Mouse (Mus musculus) layer of hippocampus, adult 2 months (tissue): ENCODE data around the gene Fam84b. TPM values are rescaled to one million over a fixed set of nuclear protein-coding genes. Genes with fewer than 3 reads are reported as not detected.

Experiments used
- DNase-seq, 2 experiments: peaks; one replicate each; pipeline ENCODE4 v3.0.0; 2022; ENCODE audit warnings: low spot score in 2 of 2
- H3K27ac ChIP-seq: fragments of 200-600 bp; 2 replicates; pipeline ENCODE4 v1.8.1; 2022
- H3K4me3 ChIP-seq: fragments of 200-600 bp; 2 replicates; pipeline ENCODE4 v1.8.1; 2022; ENCODE audit warnings: mild to moderate bottlenecking
- CTCF ChIP-seq: fragments of 200-600 bp; conservative IDR thresholded peaks from 2 replicates; pipeline ENCODE4 v1.8.1; 2022; ENCODE audit warnings: antibody characterized with exemption, mild to moderate bottlenecking, moderate library complexity
- total RNA-seq, 2 experiments: library from RNA; stranded (reverse); gene quantifications; 2 replicates each; pipeline ENCODE4 v1.2.3; 2021

Gene Fam84b
- total RNA-seq, 2 experiments from 2014 or later, result 13.0 to 16.0 TPM

DNA sequence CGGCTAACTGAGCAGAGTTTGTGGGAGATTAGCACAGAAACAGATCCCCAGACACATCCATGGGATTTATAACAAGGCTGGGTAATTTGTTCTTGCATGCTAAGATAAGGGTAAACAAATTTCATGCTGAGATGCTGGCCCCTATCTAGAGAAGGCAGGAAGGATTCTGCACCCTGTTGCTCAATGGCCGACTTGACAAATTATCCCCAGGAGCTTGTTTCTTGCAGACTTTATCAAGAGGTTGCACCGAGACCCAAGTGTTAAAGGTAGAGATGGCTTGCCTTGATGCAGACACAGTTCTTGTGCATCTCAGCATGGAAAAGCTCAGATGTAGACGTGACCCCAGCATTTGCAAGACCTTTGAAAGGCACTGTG is 13.3 kb downstream of the Fam84b start:
- Histone ChIP-seq H3K4me3 (no peak overlapping the region), H3K27ac (no peak overlapping the region)
- TF ChIP-seq CTCF, result no peak
- no peak for DNase-seq

DNA sequence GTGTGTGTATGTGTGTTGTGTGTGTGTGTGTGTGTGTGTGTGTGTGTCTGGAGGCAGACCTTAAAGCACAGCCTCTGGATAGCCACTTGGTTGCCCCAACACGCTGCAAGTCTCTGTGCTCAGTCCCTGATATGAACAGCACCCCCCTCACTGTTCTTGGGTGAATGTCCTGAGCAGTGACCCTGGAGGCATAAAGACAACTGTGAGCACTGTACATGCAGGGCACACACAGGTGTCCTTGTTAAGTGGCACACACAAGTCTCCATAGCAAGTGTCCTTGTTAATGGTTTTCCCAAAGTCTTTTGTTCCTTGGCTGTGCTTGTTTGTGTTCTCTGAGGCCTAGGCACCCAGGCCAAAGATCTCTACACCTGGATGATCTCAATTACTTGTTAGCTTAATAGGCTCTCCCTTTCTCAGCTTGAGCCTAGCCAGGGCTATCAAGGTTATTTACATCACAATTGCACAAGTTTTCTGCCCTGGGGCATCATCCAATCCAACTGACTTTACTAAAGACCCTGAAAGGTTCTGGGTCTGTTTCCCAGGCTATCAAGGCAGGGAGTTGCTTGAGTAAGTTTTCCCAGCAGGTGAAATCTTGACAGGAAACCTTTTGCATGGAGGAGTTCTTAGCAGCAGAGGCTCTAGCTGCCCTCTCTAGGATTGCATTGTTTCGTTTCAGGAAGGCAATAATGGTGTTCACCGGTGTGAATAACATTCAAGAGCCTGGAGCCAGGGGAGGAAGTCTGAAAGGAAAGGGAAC is 13.9 kb downstream of the Fam84b start:
- Histone ChIP-seq H3K4me3 (no peak overlapping the region), H3K27ac (no peak overlapping the region)
- TF ChIP-seq CTCF, result no peak
- no peak for DNase-seq

DNA sequence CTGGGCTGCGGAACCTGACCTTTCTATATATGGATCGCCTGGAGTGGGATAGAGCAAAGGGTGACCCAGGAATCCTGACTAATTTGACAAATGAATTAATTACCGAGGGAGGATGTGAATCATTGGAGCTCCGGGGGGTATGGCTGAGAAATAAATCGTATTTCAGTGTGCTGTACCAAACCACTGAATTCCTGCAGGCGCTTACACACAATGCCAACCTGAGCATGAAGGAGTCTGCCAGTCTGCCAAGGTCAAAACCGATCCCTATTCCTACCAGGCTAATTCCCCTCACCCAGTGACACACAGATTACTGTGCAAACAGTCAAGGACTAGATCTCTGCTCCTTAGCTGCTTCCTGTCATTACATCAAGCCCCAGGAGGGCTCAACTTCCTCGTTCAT is 15.4 kb downstream of the Fam84b start:
- no peak for TF ChIP-seq CTCF
- no peak overlapping the region for H3K27ac ChIP-seq
- no peak overlapping the region for H3K4me3 ChIP-seq
- no peak for DNase-seq

DNA sequence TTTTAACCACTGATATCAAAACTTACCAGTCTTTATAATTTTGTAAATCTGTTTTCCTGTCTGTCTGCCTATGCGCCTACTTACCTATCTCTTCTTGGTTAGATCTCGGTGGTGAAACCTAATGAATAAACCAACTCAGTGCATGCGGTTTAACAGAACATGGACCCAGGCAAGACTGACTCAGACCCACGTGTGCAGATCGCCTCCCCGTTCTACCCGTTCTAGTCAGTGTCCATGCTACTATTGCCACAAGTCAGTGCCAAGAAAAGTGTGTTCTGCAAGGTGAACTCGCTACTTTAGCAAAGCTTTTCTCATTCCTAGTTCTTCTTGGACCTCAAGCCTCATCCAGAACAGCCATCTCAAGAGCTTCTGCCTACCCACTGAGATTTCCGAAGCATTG is 15.9 kb downstream of the Fam84b start:
- DNase-seq, result no peak
- Histone ChIP-seq H3K4me3 (no peak overlapping the region), H3K27ac (no peak overlapping the region)
- no peak for TF ChIP-seq CTCF

DNA sequence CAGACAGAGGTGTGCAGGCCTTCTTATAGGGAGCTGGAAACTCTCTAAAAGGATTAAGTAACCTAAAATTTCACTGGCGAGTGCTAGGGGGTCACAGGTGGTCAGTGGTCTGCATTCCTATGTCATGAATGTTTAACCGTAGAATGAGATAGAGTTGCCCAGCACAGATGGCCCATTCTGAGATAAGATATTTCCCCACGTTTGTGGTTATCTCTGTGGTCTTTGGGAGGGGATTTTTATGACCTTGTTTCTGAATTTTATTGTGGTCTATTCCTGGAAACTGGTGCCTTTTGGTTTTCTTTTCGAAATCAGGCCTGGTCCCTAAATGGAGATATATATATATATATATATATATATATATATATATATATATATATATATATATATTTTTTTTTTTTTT is 17.3 kb downstream of the Fam84b start:
- Histone ChIP-seq H3K4me3 (no peak overlapping the region), H3K27ac (no peak overlapping the region)
- DNase-seq, result no peak
- TF ChIP-seq CTCF, result no peak

DNA sequence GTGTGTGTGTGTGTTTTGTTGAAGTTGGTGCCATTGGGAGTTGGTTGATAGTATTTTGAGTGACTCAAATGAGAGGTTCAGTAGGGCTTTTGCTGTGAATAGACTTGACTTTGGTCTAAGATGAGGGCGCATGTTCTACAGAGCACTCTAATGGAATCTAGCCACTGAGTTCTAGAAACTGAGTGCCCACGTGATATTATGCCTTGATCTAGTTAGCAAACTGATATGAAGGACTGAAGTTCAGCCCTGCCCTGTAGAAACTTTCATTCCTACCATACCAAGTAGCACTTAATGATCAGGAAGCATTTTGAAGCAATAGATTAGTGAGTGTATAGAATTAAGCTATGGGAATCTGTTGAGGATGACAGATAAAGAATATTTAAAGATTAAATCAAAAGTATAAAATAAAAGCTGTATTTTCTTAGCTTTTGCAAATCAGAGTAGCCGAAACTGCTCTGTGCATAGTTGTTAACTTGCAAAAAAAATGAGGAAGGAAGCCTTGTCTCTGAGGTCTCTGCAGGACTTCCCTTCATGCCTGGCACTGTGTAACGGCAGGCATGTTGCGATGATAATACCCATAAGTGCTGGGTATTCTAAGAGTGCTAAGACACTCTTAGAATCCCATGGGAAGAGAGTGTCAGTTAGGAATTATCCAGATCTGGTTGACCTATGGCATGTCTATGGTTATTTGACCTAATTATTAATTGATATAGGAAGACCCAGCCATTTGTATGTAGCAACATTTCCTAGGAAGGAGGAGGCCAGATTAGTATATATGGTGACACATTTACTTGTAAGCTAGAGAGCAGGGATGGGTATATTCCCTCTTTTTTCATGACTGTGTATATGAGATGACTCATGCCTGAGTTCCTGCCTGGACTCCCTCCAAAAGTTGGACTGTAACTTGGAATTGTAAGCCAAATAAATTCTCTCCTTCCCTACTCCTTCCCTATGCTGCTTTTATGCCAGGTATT is 18.7 kb downstream of the Fam84b start:
- no peak for DNase-seq
- Histone ChIP-seq H3K4me3 (no peak overlapping the region), H3K27ac (no peak overlapping the region)
- TF ChIP-seq CTCF, result no peak

DNA sequence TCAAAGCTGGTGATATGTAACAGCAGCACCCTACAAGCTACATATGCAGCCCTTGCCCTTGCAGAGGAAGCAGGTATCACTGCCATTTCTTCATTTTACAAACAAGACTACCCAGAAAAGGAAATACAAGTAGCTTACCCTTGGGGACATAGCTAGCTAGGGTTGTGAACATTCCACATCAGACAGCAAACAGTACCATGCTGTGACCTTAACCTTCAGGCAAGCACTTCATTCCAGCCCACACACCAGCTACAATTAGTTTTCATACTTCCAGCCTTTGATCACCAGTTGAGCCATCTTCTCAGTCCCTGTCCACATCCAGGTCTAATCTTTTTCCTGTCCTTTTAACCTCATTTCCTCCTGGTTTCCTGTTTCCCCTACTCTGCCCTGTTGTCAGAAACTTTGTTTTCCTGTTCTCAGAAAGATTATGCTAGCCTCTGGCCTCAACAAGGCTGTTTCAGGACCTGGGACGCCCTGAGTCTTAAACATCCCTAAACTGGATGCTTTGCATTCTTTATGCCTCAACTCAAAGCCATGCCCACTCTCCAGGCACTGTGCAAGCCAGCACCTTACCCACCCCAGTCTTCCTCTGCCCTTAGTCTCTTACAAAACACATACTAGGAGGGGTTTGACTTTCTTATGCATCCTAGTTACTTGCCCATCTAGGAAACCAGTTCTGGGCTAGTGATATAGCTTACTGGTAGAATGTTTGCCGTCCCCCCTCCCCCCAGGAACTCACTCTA is 19.9 kb downstream of the Fam84b start:
- TF ChIP-seq CTCF, result no peak
- no peak overlapping the region for H3K27ac ChIP-seq
- no peak overlapping the region for H3K4me3 ChIP-seq
- no peak for DNase-seq

DNA sequence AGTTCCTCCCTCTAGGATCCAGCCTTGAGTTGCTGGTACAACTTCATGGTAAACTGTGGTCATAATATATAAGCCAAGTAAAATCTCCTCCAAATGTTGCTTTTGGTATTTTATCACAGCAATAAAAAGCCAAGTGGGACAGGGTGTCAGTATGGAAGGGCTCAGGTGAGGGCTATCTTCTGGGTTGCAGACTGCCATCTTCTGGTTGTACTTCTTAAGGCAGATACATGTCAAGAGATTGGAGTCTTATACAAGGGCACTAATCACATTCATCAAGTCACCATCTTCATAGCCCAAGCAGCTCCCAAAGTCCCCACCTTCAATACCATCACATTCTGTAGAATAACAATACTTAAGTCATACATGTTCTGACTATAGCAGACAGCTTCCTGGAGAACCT is 21.0 kb downstream of the Fam84b start:
- peak; percentile 67 for TF ChIP-seq CTCF
- Histone ChIP-seq H3K4me3 (no peak overlapping the region), H3K27ac (no peak overlapping the region)
- DNase-seq, result no peak

DNA sequence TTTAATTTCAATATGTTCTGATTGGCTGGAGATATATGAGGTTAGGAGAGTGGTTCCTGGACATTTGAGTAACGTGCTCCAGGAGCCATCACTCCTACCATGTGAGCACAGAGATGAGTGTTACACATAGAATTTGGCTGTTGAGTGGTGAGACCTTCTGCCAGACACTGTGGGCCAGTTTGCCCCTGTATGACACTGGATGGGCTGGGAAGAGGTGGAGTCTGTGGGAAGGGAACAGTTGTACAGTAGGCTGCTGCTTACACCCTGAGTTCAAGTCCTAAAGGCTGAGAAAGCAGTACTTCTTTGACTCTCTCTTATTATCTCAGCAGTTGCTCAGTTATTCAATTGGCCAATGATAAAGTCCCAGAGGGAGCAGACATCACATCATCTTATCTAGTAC is 27.4 kb downstream of the Fam84b start:
- Histone ChIP-seq H3K4me3 (no peak overlapping the region), H3K27ac (no peak overlapping the region)
- no peak for DNase-seq
- TF ChIP-seq CTCF, result no peak

DNA sequence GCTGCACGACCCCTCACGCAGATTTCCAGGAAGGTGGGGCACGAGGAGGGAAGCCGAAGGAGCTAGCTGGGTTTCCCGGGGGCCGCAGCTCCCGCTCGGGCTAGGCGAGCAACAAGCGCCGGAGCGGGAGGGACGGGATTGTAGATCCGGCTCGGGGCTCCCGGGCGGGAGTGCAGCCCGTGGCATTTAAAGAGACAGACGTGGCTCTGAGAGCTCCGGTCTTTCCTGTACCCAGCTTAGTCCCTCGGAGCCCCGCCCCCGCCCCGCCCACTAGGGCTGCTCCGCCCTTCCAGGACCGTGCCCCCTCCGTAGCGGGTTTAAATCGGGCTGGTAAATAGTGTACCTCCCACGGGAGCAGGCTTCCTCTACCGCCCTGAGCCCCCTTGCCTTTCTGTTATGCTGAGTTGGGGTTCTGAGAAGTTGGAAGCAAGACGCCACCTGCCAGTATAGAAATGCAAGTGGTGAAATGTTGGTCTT is 28.8 kb downstream of the Fam84b start:
- peak overlapping the region; percentile 91 for H3K27ac ChIP-seq
- TF ChIP-seq CTCF, result peak; percentile 52
- H3K4me3 ChIP-seq, result peak overlapping the region; percentile 95
- peak; percentile 84 to 86 for DNase-seq

DNA sequence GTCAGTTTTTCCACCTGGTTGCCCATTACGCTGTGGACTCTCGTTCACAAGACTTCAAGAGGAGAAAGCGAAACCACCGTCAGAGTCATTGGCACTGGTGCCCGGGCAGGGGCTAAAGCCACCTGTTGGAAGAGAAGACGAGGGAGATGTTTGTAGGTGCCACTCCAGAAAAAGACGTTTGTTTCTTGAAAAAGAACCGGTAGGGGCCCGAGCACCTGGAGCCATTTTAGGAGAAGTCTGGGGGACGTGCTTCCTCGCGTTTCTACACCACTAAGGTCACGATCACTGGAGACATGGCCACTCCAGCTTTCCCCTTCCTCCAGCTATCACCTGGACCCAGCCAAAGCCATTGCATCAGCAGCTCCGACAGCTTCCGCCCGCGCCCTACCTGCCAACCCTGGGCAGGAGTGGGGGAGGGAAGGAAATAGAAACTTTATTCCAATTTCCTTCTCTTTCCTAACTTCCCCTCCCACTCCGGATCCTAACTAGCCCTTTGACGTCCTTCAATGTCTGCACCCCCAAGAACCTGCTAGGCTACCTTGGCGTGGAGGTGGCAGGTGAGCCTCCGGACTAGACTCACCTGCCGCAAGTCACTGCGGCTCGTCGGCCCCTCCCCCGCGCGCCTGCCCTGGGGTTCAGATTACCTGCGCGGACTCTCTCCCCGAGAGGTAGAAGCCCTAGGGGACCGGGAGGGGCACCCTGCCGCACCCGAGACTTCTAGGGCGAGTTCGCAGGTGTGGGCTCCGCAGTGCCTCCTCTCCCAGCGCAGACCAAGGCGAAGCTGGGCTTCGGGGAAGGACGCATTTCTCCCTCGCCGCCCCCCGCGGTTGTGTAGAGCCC is 29.5 kb downstream of the Fam84b start:
- H3K27ac ChIP-seq, result peak overlapping the region; percentile 91
- H3K4me3 ChIP-seq, result peak overlapping the region; percentile 95
- DNase-seq, result no peak
- no peak for TF ChIP-seq CTCF

DNA sequence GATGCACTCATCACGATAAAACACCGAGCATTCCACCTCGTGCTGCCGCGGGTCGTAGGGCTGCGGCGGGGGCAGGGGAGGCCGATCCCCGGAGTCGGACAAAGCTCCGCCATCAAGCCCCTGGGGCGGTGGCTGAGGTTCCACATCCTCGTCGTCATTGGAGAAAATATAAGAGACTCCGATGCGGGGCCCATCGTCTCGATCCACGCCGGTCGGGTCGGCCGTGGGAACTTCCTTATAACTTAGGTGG is 30.0 kb downstream of the Fam84b start:
- peak overlapping the region; percentile 95 for H3K4me3 ChIP-seq
- H3K27ac ChIP-seq, result peak overlapping the region; percentile 91
- DNase-seq, result no peak
- no peak for TF ChIP-seq CTCF
